Mouse (Mus musculus): ENCODE results near the gene Cd151.

DNA sequence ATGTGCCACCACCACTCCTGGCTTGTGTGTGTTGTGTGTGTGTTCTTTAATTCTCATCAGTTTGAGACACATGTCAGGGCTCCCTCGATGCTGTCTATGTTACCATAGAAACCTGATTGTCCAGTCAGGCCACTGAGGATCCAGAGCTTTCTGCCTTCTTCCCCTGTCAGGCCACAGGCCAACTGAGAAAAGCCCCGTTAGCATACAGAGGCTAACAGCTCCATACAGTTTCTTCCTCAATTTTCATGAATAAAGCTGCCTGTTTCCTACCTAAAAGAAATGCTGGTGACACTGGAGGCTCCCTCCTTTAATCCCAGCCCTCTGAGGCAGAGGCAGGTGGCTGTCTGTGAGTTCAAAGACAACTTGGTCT, 30.7 kb upstream of the Cd151 start:
- TF ChIP-seq CTCF (IDR thresholded peaks at IDR 0.05) (no peak), EP300 (IDR thresholded peaks at IDR 0.05; ENCODE audit: insufficient read depth, low read depth, low read length) (no peak)

Measured in heart, adult 2 months (tissue).